Mouse (Mus musculus) Patski (cell line): Measurements from ENCODE around the gene Rpl11. TPM values are rescaled to one million over a fixed set of nuclear protein-coding genes. Genes with fewer than 3 reads are reported as not detected.

Experiments
- ATAC-seq: fragments of 100-300 bp; one replicate; pipeline ENCODE4 v1.8.0; 2021
- CTCF ChIA-PET: fragments of 350-600 bp; sonication (Branson Sonifier 250); formaldehyde crosslinking; loops from one replicate; lab custom pipeline; 2022; ENCODE audit warnings: inconsistent platforms; lab: Charles Lee
- POLR2A ChIA-PET: fragments of 350-600 bp; sonication (Branson Sonifier 250); formaldehyde crosslinking; loops from one replicate; lab custom pipeline; 2022; ENCODE audit warnings: antibody characterized with exemption, inconsistent platforms; lab: Charles Lee
- DNase-seq: peaks from one replicate; pipeline ENCODE4 v3.0.0-alpha.2; 2011; ENCODE audit warnings: low read depth, low spot score
- H3K27me3 ChIP-seq: fragments of 371-371 bp; one replicate; pipeline ENCODE4 v1.5.1; 2021
- CTCF ChIP-seq: fragments of 100-300 bp; IDR thresholded peaks from one replicate; pipeline ENCODE4 v1.5.1; 2021
- in situ Hi-C: fragments of 300-500 bp; cut with MboI; formaldehyde crosslinking; loops from 3 replicates; pipeline ENCODE4 v1.11.1; 2018; ENCODE audit warnings: low pct_unique_long_range_greater_than_20kb, mixed read lengths
- polyA plus RNA-seq: library from polyadenylated mRNA; unstranded; gene quantifications from one replicate; pipeline ENCODE4 v1.2.3, GENCODE M21; 2021

Gene Rpl11
- polyA plus RNA-seq, 1 experiment from 2014 or later: 665 TPM

DNA sequence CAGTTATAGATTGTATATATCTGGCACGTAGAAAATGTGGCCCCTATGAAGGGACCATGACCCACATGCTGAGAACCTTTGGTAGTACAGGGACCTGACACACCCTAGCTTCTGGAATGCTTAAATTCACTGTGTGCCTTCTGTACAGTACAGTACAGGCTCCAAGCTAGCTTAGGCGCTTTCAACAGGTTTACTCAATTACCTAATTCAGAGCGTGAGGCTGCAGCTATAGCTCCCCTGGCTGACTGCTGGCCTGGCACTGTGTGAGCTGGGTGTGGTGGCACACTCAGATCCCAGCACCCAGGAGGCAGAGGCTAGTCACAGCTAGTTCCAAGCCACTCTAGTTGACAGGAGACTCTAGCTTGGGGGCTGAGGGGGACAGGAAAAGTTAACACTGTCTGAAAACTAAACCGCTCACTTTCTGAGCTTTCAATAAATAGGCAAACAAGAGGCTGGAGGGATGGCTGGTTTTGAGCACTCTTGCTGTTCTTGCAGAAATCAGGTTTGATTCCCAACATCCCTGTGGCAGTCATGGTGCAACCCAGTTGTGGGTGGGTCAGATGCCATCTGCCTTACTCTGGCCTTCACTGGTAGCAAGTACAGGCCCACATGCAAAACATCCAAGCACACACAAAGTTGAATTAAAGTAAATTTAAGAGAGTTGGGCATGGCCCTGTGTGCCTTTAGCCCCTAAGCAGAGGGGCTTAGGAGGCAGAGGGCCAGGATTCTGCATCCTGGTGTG, 4.8 kb downstream of the Rpl11 start:
- ATAC-seq: no peak
- CTCF ChIA-PET: interaction anchor here (1.6 kb wide), 1 partner anchor 16 kb away, joined by 4 read pairs; no protein-coding TSS in a partner anchor
- DNase-seq: no peak
- in situ Hi-C loops: no loop called here
- POLR2A ChIA-PET: interaction anchor here (0.8 to 1.1 kb wide), 2 partner anchors 14 to 61 kb away, joined by 3 to 4 read pairs; partner anchors contain the start of gene Pithd1
- TF ChIP-seq CTCF: no peak
- no peaks in the 10 kb centered on the region for H3K27me3 ChIP-seq

DNA sequence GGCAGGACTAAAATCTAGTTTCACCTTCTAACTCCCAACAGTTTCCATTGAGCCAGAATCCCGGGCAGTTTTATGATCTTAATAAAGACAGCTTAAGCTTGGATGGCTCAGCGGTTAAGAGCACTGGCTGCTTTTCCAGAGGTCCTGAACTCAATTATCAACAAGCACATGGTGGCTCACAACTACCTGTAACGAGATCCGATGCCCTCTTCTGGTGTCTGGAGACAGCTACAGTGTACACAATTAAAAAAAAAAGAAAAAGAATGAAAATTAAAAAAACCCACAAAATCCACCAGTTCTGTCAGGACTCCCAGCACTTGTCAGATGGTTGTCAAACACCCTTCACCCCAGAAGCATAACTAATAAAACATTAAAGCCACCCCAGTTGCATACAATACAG, 5.6 kb downstream of the Rpl11 start:
- no peak for TF ChIP-seq CTCF
- ATAC-seq (no peak), DNase-seq (no peak)
- ChIA-PET POLR2A (interaction anchor here (0.8 kb wide), 1 partner anchor 13 kb away, joined by 4 read pairs; no protein-coding TSS in a partner anchor), CTCF (interaction anchor here (1.6 kb wide), 1 partner anchor 15 kb away, joined by 4 read pairs; no protein-coding TSS in a partner anchor)
- in situ Hi-C loops: no loop called here
- no peaks in the 10 kb centered on the region for H3K27me3 ChIP-seq

DNA sequence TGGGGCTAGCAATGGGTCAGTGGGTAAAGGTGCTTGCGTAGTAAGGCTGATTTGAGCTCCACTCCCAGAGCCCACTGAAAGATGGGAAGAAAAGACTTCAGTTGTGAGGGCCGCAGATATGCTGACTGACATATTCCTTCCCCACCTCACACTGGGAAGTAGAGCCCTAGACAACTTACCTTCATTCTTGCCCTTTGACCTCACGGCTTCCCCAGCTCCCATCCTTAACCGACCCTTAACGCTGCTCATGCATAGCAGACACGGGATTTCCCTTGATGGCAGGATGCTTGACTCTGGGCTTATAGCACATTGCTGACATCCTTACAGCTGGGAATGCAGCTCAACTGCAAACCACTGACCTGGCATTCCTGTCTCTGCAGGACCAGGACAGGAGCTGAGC, 6.3 kb downstream of the Rpl11 start:
- H3K27me3 ChIP-seq: no peaks in the 10 kb centered on the region
- TF ChIP-seq CTCF: no peak
- CTCF ChIA-PET: interaction anchor here (1.6 kb wide), 1 partner anchor 14 kb away, joined by 4 read pairs; no protein-coding TSS in a partner anchor
- ATAC-seq: no peak
- in situ Hi-C loops: no loop called here
- POLR2A ChIA-PET: no interaction called here
- no peak for DNase-seq

DNA sequence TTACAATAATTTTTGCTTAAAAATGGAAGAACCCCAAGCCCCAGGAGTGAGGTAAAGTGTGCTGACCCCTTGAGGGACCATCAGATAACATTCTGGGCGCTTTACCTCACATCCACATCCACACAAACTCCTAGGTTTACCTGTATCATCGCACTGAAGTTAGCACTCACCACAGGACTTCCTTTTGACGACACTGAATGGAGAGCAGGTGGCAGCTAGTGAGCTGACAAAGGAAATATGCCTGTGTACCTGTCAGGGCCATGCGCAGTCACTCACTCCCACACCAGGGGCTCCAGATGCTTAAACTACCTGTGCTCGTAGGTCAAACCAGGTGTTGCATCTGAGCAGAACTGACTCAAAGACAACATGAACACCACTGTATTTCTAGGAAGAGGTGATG, 8.1 kb downstream of the Rpl11 start:
- ChIA-PET CTCF (no interaction called here), POLR2A (no interaction called here)
- no peak for ATAC-seq
- TF ChIP-seq CTCF: no peak
- in situ Hi-C loops: no loop called here
- no peaks in the 10 kb centered on the region for H3K27me3 ChIP-seq
- DNase-seq: no peak

DNA sequence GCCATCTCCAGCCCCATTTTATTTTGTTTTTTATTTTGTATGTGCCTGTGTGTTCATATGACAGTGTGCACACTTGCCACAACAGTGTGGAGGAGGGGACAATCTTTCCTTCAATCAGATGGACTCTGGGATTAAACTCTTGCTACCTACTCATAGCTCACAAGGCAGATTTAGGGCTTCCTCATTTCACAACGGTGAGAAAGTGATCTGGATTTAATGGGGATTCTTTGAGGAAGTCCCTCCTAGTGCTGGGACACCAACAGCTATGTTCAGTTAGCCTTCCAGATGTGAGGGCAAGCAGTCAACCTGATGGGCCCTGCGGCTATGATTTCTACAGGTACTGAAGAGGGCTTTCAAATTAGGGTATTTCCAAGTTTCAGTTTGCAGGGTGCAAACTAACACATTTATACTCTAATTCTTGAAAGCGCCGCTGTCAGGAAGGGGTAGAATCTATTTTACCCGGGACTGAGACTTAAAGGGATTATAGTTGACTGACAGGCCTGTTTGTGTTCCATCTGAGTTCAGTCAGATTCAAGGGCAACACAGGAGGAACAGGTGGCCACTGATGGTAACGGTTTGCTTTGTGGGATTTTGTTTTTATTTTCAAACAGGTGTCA, 9.3 kb downstream of the Rpl11 start:
- TF ChIP-seq CTCF: no peak
- DNase-seq (no peak), ATAC-seq (no peak)
- CTCF ChIA-PET: no interaction called here
- in situ Hi-C loops: no loop called here
- POLR2A ChIA-PET: no interaction called here
- H3K27me3 ChIP-seq: no peaks in the 10 kb centered on the region

DNA sequence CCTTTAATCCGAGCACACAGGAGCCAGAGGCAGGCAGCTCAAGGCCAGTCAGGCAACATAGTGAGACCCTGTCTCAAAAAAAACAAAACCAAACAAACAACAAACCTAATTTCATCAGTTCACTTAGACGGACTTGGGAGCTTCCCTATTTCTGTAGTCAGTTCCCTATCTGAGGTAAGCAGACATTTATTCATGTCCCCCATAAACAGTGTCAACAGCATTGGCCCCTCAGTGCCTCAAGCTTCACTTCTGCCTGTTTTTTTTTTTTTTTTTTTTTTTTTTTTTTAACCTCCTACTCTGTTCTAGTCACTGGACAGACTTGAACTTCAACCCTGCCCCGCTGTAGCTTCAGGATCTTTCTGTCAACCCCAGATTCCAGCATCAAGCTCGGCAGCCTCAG, 18.1 kb downstream of the Rpl11 start:
- H3K27me3 ChIP-seq: no peaks in the 10 kb centered on the region
- no peak for DNase-seq
- TF ChIP-seq CTCF: no peak
- ChIA-PET CTCF (interaction anchor here (1.0 kb wide), 1 partner anchor 11 kb away, joined by 3 read pairs; no protein-coding TSS in a partner anchor), POLR2A (interaction anchor here (0.6 to 1.9 kb wide), 3 partner anchors 13 to 22 kb away, joined by 3 to 5 read pairs (median 4); no protein-coding TSS in a partner anchor)
- in situ Hi-C loops: no loop called here
- no peak for ATAC-seq

DNA sequence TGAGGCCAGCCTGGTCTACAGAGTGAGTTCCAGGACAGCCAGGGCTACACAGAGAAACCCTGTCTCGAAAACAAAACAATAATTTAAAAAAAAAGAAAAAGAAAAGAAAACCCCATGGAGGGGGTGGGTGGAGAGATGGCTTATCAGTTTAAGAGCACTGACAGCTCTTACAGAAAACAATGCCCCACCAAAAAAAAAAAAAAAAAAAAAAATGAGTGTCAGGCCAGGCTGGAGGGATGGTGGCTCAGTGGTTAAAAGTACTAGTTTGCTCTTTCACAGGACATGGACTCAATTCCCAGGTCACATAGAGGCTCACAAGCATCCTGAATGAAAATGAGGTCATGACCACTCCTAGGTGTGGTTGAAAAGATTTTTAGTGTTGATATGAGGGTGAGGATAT, 20.0 kb downstream of the Rpl11 start:
- no peaks in the 10 kb centered on the region for H3K27me3 ChIP-seq
- TF ChIP-seq CTCF: no peak
- no peak for ATAC-seq
- no peak for DNase-seq
- CTCF ChIA-PET: interaction anchor here (1.7 kb wide), 1 partner anchor 15 kb away, joined by 4 read pairs; no protein-coding TSS in a partner anchor
- POLR2A ChIA-PET: no interaction called here
- in situ Hi-C loops: no loop called here

DNA sequence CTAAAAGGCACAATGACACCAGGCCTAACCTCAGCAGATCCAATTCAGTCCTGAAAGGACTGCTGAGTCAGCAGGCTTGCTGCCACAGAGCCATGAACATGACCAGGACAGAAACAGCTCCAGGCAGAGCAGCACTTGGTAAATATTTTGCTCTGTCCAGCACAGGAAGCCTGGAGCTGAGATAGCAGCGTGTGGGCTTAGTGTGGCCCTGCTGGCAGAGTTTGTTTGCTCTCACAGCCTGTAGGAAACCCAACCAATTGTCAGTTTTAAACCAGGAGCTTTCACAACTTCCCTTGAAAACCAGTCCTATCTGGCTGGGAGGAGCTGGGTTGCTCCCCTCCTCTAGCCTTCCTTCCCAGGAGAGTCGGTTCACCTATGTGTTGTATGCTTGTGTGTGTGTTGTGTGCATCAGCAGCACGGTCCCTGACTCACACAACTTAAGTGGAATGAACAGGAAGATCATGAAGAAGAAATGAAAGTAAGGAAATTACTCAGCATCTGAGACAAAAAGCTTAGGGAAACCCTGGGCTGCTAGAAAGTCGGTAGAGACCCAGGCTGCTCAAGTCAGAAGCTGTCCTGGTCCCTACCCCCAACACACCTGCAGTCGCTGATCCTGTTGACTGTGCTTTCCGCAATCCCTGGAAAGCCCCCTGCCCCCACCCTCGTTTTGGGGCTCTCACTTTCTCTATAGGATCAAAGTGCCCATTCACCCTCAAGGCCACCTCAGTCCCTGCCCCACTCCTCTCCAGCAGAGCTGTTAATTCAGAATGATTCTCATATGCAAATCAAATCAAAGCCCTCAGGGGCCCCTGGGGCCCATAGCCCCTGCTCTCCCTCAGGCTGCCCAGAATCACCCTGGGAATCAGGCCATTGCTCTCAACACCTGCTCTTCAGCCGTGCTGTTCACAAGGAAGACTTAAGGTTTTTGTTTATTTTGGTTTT, 22.0 kb downstream of the Rpl11 start:
- CTCF ChIA-PET: no interaction called here
- ATAC-seq: no peak
- no peaks in the 10 kb centered on the region for H3K27me3 ChIP-seq
- no peak for TF ChIP-seq CTCF
- POLR2A ChIA-PET: interaction anchor here (0.6 kb wide), 1 partner anchor 1933 kb away, joined by 5 read pairs; no protein-coding TSS in a partner anchor
- DNase-seq: no peak
- in situ Hi-C loops: no loop called here

DNA sequence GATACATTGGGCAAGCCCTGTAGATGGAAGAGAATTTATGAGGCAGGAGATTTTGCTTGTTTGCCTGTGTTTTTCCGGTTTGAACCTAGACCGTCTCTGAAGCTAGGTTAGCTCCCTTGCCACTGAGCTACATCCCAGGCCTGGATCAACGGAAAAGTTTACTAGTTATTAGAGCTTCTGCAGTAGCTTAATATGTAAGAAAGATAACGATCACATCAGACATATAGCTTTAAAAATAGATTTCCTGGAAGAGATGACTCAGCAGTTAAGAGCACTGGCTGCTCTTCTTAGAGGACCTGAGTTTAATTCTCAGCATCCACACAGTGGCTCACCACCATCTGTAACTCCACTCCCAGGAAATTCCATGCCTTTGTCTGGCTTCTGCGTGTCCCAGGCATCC, 24.5 kb downstream of the Rpl11 start:
- ATAC-seq (no peak), DNase-seq (no peak)
- POLR2A ChIA-PET: no interaction called here
- in situ Hi-C loops: no loop called here
- H3K27me3 ChIP-seq: no peaks in the 10 kb centered on the region
- CTCF ChIA-PET: interaction anchor here (1.6 kb wide), 1 partner anchor 14 kb away, joined by 4 read pairs; no protein-coding TSS in a partner anchor
- no peak for TF ChIP-seq CTCF

DNA sequence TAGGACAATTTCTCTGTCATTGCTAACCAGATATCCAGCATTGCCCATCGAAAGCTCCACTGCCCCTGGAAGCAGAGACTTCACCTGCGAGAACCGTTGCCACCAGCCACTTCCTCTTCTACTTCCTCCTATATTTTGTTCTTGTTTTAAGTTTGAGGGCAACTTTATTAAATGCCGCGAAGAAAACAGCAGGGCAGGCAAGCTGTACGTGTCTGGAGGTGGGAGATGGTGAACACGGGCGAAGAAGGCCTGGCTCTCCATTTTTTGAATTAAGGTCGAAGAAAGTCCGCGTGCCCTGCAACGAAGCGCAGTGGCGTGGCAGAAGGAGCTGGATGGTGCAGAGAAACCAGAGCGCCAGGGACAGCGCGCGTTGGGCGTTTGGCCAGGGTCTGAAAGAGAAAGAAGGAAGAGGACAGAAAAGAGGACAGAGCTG, 25.1 kb downstream of the Rpl11 start:
- no peak for TF ChIP-seq CTCF
- in situ Hi-C loops: no loop called here

More for the DNA sequence above, 25.1 kb downstream of the Rpl11 start:
- H3K27me3 ChIP-seq: no peaks in the 10 kb centered on the region
- CTCF ChIA-PET: interaction anchor here (1.6 kb wide), 1 partner anchor 14 kb away, joined by 4 read pairs; no protein-coding TSS in a partner anchor
- ATAC-seq (no peak), DNase-seq (no peak)
- POLR2A ChIA-PET: no interaction called here
